Mouse (Mus musculus) midbrain, embryonic 16.5 days (tissue): ENCODE measurements around the gene Frs2. TPM values are rescaled to one million over a fixed set of nuclear protein-coding genes. Genes with fewer than 3 reads are reported as not detected.

ENCODE experiments used
- ATAC-seq: fragments of 200-750 bp; cut with Nextera tagmentation; 2 replicates; pipeline ENCODE4 v1.8.0; 2017; ENCODE audit warnings: moderate TSS enrichment
- H3K27ac ChIP-seq: fragments of 300-500 bp; sonication (generic); 2 replicates; pipeline ENCODE4 v1.5.1; 2014; ENCODE audit warnings: mild to moderate bottlenecking, low read length, mixed read lengths
- H3K27me3 ChIP-seq: fragments of 300-500 bp; sonication (generic); 2 replicates; pipeline ENCODE4 v1.6.1; 2014; ENCODE audit warnings: low read depth, low read length, mixed read lengths; ENCODE audit not compliant: control insufficient read depth, insufficient read depth
- H3K36me3 ChIP-seq: fragments of 300-500 bp; sonication (generic); 2 replicates; pipeline ENCODE4 v1.6.1; 2014; ENCODE audit warnings: mild to moderate bottlenecking, low read length, moderate library complexity, mixed read lengths; ENCODE audit not compliant: control insufficient read depth, insufficient read depth
- H3K4me1 ChIP-seq: fragments of 300-500 bp; sonication (generic); 2 replicates; pipeline ENCODE4 v1.6.1; 2014; ENCODE audit warnings: mild to moderate bottlenecking, low read length, mixed read lengths; ENCODE audit not compliant: control insufficient read depth, insufficient read depth
- H3K4me2 ChIP-seq: fragments of 300-500 bp; sonication (generic); 2 replicates; pipeline ENCODE4 v1.6.1; 2014; ENCODE audit warnings: mild to moderate bottlenecking, low read length, mixed read lengths
- H3K4me3 ChIP-seq: fragments of 300-500 bp; sonication (generic); 2 replicates; pipeline ENCODE4 v1.5.1; 2014; ENCODE audit warnings: low read depth, mild to moderate bottlenecking, low read length, moderate library complexity, mixed read lengths
- H3K9ac ChIP-seq: fragments of 300-500 bp; sonication (generic); 2 replicates; pipeline ENCODE4 v1.6.1; 2014; ENCODE audit warnings: low read depth, low read length, mixed read lengths
- H3K9me3 ChIP-seq: fragments of 300-500 bp; sonication (generic); replicated peaks from 2 replicates; pipeline ENCODE4 v1.6.1; 2014; ENCODE audit warnings: mild to moderate bottlenecking, low read length, mixed read lengths; ENCODE audit not compliant: control insufficient read depth, poor library complexity, severe bottlenecking
- WGBS: fragments of 180-500 bp; shearing (Covaris S2); extraction: QIAGEN DNeasy Blood & Tissue Kit; methylation state at CpG from one replicate; pipeline ENCODE4 v1.1.7; 2014; 5-methylcytosine and 5-hydroxymethylcytosine counted together
- polyA plus RNA-seq: library from polyadenylated mRNA; unstranded; fragments of >200 nt; fragmentation: Nextera tagmentation; extraction: Ambion mirVana; gene quantifications from 2 replicates; pipeline ENCODE4 v1.2.1, GENCODE M21; 2015

Frs2 gene
- polyA plus RNA-seq: 19.7 and 20.2 TPM in 2 replicates

DNA sequence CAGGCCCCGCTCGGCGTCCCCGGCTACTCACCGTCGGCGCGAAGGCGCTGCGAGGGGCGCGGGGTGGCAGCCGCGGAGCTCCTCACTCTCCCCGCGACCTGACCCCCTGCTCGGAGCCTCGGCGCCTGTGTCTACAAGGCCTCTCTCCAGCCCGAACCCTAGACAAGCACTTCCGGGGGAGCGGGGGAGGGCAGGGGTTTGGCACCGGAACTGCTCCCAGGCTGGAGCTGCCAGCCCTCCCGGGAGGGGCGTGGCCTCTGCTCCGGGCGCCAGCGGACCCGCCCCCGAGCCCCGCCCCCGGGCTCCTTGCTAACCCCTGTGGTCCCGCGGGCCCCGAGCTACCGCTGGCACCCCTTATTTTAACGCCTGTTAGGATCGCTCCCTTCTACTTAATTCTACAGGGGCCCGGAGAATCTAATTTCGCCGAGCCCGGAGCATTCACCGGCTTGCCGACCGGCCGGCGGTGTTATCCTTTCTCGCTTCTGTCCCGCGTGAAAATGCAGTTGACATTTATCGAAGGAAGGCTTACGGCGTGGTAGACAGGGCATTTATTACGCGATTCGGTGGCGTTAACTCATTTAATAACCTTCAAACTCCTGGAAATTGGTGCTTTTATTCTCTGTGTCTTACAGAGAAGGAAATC lies at the start of gene Frs2:
Frs2 (minus strand) TSS at position 174 of the 643 bp plus-strand sequence.
- Histone ChIP-seq H3K27me3 (no peaks in the 10 kb centered on the region), H3K4me3 (peak within 1 kb of the TSS; percentile 71), H3K9ac (peak within 1 kb of the TSS; percentile 86), H3K9me3 (no peaks in the 10 kb centered on the region), H3K27ac (peak within 1 kb of the TSS; percentile 67), H3K4me1 (peaks cover 25% of the 10 kb centered on the region), H3K4me2 (peak within 1 kb of the TSS; percentile 81), H3K36me3 (no peaks in the 10 kb centered on the region)
- peak; percentile 97 for ATAC-seq
- under 1% methylated on average over 56 of the region's 57 CpGs for WGBS

DNA sequence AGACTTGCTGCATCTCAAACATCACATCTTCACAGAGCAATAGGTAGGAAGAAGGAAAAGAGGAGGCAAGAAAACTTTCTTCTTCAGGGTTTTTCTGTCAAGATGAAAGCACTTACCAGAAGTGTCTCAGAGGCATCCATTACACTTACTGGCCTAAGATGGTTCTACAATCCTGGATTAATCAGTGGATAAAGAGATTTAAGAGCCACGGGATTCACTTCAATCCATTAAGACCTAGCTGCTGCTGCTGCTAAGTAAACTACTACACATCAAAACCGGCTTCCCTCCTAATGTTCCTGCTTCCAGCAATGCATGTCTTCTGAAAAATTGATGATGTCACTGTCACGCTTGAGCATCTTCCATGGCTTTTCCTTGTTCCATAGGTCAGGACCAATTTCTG lies 48.4 kb upstream of the Frs2 start:
- H3K4me2 ChIP-seq: no peak overlapping the region
- H3K27me3 ChIP-seq: no peaks in the 10 kb centered on the region
- 78% methylated on average over 3 of the region's 3 CpGs for WGBS
- no peaks in the 10 kb centered on the region for H3K4me1 ChIP-seq
- H3K36me3 ChIP-seq: no peaks in the 10 kb centered on the region
- H3K27ac ChIP-seq: no peak overlapping the region
- no peak overlapping the region for H3K4me3 ChIP-seq
- H3K9ac ChIP-seq: no peak overlapping the region
- no peaks in the 10 kb centered on the region for H3K9me3 ChIP-seq
- ATAC-seq: no peak

DNA sequence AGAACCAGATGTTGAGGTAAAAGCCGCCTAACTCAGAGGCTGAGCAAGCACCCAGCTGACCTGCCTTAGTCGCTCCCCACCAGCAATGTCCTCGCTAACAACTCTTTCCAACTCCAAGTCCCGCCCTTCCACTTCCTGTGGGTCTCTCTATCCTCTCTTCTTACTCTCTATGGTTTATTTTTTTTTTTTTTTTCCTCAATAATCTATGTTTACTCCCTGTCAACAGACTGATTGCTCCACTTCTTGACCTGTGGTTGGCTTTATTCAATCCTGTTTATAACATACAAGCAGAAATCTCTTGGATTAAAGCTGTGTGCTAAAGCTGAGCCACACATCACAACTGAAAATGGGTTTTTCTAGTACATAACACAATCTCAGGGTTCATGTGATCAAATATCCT lies 47.4 kb upstream of the Frs2 start:
- no peaks in the 10 kb centered on the region for H3K4me1 ChIP-seq
- H3K9me3 ChIP-seq: no peaks in the 10 kb centered on the region
- no peak overlapping the region for H3K4me2 ChIP-seq
- H3K36me3 ChIP-seq: no peaks in the 10 kb centered on the region
- 94% methylated on average over 4 of the region's 4 CpGs for WGBS
- no peaks in the 10 kb centered on the region for H3K27me3 ChIP-seq
- no peak overlapping the region for H3K4me3 ChIP-seq
- H3K27ac ChIP-seq: no peak overlapping the region
- ATAC-seq: no peak
- no peak overlapping the region for H3K9ac ChIP-seq

DNA sequence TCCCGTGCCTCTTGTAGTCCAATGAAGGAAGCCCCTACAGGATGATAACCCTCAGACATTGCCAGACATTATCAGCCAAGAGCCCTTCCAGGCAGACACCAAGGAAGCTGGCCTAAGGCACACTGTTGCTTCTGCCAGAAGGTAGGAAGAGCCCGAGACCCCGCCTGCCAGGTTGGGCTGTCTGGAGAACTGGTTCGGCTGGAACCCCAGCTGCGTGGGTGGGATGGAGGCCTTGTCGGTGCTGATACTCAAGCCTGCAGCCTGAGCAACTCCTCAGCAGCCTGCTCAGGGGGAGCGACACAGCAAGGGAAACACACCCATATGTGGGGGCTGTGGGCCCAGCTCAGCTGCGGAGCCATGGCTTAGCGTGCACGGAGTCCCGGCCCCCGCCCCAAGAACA lies 46.7 kb upstream of the Frs2 start:
- Histone ChIP-seq H3K9ac (no peak overlapping the region), H3K27me3 (no peaks in the 10 kb centered on the region), H3K4me3 (no peak overlapping the region), H3K4me1 (no peaks in the 10 kb centered on the region), H3K27ac (no peak overlapping the region), H3K9me3 (no peaks in the 10 kb centered on the region), H3K4me2 (no peak overlapping the region), H3K36me3 (no peaks in the 10 kb centered on the region)
- 97% methylated on average over 12 of the region's 12 CpGs for WGBS
- no peak for ATAC-seq

DNA sequence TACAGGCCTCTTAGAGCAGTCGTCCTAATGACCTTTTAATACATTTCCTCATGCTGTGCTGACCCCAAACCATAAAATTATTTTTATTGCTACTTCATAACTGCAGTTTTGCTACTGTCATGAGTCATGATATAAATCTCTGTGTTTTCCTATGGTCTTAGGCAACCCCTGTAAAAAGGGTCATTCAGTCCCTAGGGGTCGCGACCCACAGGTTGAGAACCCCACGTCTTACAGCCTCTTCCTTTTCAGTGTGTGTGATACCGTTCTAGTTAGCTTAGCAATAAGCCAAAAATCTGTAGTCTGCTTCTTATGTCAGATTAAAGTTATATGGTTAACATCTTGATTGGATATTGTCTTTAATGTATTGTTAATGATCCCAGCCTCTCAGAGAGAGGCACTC lies 45.0 kb upstream of the Frs2 start:
- Histone ChIP-seq H3K27me3 (no peaks in the 10 kb centered on the region), H3K9ac (no peak overlapping the region), H3K4me2 (no peak overlapping the region), H3K27ac (no peak overlapping the region), H3K36me3 (no peaks in the 10 kb centered on the region), H3K9me3 (no peaks in the 10 kb centered on the region), H3K4me3 (no peak overlapping the region), H3K4me1 (no peaks in the 10 kb centered on the region)
- ATAC-seq: no peak
- 81% methylated on average over 5 of the region's 5 CpGs for WGBS

GRCm38 (mm10) chr10:117185399-117186089 lies 37.2 kb upstream of the Frs2 start:
- no peaks in the 10 kb centered on the region for H3K9me3 ChIP-seq
- H3K36me3 ChIP-seq: no peaks in the 10 kb centered on the region
- no peaks in the 10 kb centered on the region for H3K4me1 ChIP-seq
- 60% methylated on average over 9 of the region's 9 CpGs for WGBS
- no peak for ATAC-seq
- H3K27me3 ChIP-seq: no peaks in the 10 kb centered on the region
- no peak overlapping the region for H3K4me3 ChIP-seq
- H3K9ac ChIP-seq: no peak overlapping the region
- H3K27ac ChIP-seq: no peak overlapping the region
- no peak overlapping the region for H3K4me2 ChIP-seq

GRCm38 (mm10) chr10:117181098-117181497 lies 32.8 kb upstream of the Frs2 start:
- ATAC-seq: no peak
- no peaks in the 10 kb centered on the region for H3K36me3 ChIP-seq
- H3K4me3 ChIP-seq: no peak overlapping the region
- H3K4me1 ChIP-seq: no peaks in the 10 kb centered on the region
- no peak overlapping the region for H3K27ac ChIP-seq
- no peak overlapping the region for H3K9ac ChIP-seq
- no peak overlapping the region for H3K4me2 ChIP-seq
- no peaks in the 10 kb centered on the region for H3K27me3 ChIP-seq
- 48% methylated on average over 3 of the region's 3 CpGs for WGBS
- H3K9me3 ChIP-seq: no peaks in the 10 kb centered on the region

GRCm38 (mm10) chr10:117174645-117175044 lies 26.3 kb upstream of the Frs2 start:
- Histone ChIP-seq H3K4me2 (peak overlapping the region; percentile 16), H3K9ac (no peak overlapping the region), H3K4me3 (no peak overlapping the region), H3K9me3 (no peaks in the 10 kb centered on the region), H3K4me1 (peaks cover 2% of the 10 kb centered on the region; the same call in 1 of the 2 replicates), H3K36me3 (no peaks in the 10 kb centered on the region), H3K27ac (no peak overlapping the region), H3K27me3 (no peaks in the 10 kb centered on the region)
- WGBS: 59% methylated on average over 12 of the region's 12 CpGs
- ATAC-seq: no peak
